Mouse (Mus musculus): ENCODE results near the gene Txnrd1. TPM values are rescaled to one million over a fixed set of nuclear protein-coding genes. Genes with fewer than 3 reads are reported as not detected.

Gene Txnrd1
- polyA plus RNA-seq (2012; rRNA removed) = 47.5 and 51.4 TPM in 2 replicates

- DNase-seq (ENCODE audit: extremely low spot score in 1 of 2, low spot score in 1 of 2) = no peak
These were observed at the start of gene Txnrd1 for GRCm38 (mm10) chr10:82833926-82834325. Txnrd1 (plus strand) TSS chr10:82833951.

GRCm38 (mm10) chr10:82789181-82789580, 44.6 kb upstream of the Txnrd1 start:
- DNase-seq (ENCODE audit: extremely low spot score in 1 of 2, low spot score in 1 of 2) = no peak

DNA sequence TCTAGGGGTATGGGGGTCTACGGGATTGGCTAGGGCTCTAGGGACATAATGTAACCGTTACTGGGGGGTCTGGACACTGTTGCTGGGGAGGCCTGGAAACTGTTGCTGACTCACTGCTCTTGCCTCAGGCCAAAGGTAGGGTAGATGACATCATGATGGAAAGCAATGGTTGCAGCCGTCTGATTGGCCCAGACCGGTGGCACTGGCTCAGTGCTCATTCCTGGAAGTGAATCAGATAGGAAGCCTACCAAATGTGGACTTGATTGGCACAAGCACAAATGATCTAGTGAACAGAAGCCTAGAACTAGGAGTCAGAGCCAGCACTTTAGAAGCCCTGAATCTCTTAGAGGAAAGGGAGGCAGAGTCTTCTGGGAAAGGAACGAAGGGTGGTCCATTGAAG, 43.2 kb upstream of the Txnrd1 start:
- no peak for DNase-seq (ENCODE audit: extremely low spot score in 1 of 2, low spot score in 1 of 2)

DNA sequence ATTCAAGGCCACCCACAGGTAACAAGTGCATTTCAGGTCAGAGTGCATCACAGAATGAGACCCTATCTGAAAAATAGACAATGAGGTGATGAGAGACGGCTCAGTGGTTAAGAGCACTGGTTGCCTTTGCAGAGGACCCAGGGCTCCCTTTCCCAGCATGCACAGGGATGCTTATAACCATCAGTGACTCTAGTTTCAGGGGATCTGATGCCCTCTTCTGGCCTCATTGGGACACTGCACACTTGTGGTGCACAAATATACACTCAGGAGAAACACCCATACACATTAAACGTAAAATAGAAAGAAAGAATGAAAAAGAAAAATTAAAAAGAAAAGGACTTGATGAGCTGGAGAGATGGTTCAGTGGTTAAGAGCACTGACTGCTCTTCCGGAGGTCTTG, 42.0 kb upstream of the Txnrd1 start:
- no peak for DNase-seq (ENCODE audit: extremely low spot score in 1 of 2, low spot score in 1 of 2)

GRCm38 (mm10) chr10:82792311-82792710, 41.4 kb upstream of the Txnrd1 start:
- DNase-seq (ENCODE audit: extremely low spot score in 1 of 2, low spot score in 1 of 2) = no peak

DNA sequence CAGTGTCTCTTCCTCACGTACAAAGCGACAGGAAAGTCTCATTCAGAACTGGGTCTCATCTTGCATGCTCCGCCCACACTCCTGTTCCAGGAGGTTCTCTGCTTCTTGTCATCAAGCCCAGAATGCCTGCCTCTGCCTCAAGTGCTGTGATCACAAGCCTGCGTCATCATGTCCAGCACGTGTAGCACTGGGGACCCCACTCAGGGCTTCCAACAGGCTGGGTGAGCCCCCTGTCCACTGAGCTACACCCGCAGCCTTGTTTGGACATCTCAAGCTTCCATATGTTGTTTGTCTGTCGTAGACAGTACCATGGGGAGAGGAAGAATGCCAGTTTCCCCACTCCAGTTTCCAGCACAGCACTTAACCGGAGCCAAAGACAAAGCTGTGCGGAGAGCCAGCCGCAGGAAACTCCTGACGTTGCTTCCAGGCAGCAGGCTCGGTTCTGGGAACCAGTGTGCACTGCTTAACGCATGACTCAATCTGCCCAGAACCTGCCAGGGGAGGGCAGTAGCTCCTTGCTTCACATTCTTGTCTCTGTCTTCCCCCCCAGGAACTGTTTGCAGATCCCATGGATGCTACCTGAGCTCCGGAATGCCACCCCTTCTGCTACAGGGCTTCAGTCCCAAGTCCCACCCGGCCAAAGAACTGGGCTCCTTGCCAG, 38.5 kb upstream of the Txnrd1 start:
- peak; percentile 72 to 83 for DNase-seq (ENCODE audit: extremely low spot score in 1 of 2, low spot score in 1 of 2)

- DNase-seq (ENCODE audit: extremely low spot score in 1 of 2, low spot score in 1 of 2) = no peak
These were observed 38.0 kb upstream of the Txnrd1 start for GRCm38 (mm10) chr10:82795767-82796166.

- peak in 1 of 2 experiments; percentile 37 for DNase-seq (ENCODE audit: extremely low spot score in 1 of 2, low spot score in 1 of 2)
These were observed 37.2 kb upstream of the Txnrd1 start for GRCm38 (mm10) chr10:82796471-82797118.

- no peak for DNase-seq (ENCODE audit: extremely low spot score in 1 of 2, low spot score in 1 of 2)
These were observed 36.6 kb upstream of the Txnrd1 start for GRCm38 (mm10) chr10:82797119-82797491.

GRCm38 (mm10) chr10:82798312-82798933, 35.3 kb upstream of the Txnrd1 start:
- DNase-seq (ENCODE audit: extremely low spot score in 1 of 2, low spot score in 1 of 2) = no peak

- DNase-seq (ENCODE audit: extremely low spot score in 1 of 2, low spot score in 1 of 2) = no peak
These were observed 33.7 kb upstream of the Txnrd1 start for GRCm38 (mm10) chr10:82800094-82800493.

GRCm38 (mm10) chr10:82804396-82804795, 29.4 kb upstream of the Txnrd1 start:
- DNase-seq (ENCODE audit: extremely low spot score in 1 of 2, low spot score in 1 of 2) = no peak

DNA sequence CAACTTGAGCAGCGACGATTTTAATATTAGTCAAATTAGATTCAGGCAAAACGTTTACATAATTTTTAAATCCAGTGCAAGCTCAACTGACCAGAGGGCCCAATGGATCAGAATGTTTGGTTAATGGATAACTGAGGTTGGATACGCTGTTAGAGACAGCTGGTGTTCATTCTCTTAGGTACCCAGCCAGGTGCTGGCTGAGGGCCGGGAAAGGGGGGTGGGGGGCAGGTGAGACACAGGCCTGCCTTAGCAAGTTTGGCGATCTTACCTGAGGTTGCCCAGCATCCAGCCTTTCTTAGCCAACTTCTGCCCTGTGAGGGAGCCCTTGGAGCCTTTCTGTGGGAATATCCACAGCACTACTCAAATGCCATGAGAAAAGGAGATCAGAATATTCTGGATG, 28.6 kb upstream of the Txnrd1 start:
- no peak for DNase-seq (ENCODE audit: extremely low spot score in 1 of 2, low spot score in 1 of 2)

DNA sequence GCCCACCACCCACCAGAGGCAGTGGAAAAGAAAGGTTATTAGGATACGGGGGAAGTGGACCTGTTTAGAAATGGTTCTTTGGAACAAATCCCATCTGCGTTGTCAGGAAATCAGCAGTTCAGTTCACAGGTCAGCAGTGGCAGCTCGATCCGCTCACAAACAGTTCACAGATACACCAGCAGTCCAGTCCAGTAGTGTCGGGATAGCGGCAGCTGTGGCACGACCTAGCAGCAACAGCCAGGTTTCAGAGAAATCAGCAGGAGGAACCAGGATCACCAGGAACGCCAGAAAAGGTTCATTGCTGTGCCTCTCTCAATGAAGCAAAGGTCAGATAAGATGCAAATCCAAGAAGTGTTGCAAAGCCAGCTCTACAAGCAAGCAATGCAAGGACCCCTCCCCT, 27.3 kb upstream of the Txnrd1 start:
- no peak for DNase-seq (ENCODE audit: extremely low spot score in 1 of 2, low spot score in 1 of 2)

DNA sequence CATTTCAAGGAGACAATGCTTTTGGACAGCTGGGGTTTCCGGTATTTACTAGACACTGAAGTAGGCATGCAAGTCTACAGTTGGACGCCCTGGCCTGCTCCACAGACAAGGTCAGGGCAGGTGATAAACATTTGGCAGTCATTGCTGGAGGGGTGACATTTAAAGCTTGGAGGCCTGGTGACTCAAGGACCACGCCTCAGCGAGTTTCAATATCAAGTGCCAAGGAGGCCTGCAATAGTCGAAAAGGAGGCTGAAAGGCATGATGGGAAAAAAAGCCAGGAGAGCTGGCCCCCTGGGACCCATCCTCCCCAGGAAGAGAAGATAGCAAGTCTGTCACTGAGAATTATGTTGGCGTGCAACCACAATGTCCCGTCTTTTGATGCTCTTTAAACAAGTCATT, 26.5 kb upstream of the Txnrd1 start:
- no peak for DNase-seq (ENCODE audit: extremely low spot score in 1 of 2, low spot score in 1 of 2)

DNA sequence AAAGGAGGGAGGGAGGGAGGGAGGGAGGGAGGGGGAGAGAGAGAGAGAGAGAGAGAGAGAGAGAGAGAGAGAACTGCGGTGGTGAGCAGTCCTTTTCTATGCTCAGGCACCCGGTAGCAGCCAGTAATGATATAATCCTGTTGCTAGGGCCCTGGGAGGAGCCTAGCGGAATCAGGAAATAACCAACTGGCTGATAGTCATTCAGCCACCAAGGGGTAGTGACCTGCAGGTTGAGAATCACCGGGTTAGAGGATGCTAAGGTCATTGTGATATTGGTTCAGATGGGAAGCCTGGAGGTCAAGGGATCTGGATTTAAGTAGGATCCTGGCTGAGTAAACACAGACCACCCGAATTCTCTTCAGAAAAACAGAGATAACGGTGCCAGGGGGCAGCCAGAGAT, 25.6 kb upstream of the Txnrd1 start:
- DNase-seq (ENCODE audit: extremely low spot score in 1 of 2, low spot score in 1 of 2) = no peak

DNA sequence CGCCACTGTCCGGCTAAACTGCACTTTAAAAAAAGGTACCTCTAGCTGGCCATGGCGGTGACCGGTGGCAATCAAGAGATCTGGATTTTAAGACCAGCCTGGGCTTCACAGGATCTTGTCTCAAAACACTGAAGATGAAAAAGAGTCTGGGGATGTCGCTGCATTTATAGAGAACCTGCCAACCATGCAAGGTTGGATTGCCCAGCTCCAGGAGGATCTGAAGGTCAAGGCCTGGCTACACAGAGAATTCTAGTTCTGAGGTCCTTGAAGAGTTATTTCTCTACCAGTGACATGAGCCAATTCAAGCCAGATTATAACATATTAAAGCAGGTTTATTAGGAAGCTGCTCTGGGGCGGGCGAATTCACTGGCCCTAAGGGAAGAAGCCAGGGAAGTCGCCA, 24.9 kb upstream of the Txnrd1 start:
- DNase-seq (ENCODE audit: extremely low spot score in 1 of 2, low spot score in 1 of 2) = no peak

DNA sequence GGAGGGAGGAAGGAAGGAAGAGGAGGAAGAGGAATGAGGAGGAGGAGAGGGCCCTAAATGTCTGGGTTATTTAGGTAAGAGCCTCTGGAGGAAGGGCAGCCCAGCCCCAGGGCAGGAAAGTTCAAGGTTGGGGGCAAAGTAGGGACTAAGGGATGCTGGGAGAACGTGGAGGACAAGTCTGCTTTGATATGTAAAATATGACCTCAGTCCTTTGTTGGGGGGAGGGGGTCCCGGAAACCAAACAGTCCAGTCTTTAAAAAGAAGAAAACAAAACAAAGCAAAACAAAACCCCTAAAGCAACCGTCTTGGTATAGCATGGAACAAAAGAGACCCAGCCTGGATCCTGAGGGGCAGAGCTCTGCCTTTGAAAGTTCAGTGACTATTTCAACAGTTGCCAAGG, 24.4 kb upstream of the Txnrd1 start:
- DNase-seq (ENCODE audit: extremely low spot score in 1 of 2, low spot score in 1 of 2) = no peak

DNA sequence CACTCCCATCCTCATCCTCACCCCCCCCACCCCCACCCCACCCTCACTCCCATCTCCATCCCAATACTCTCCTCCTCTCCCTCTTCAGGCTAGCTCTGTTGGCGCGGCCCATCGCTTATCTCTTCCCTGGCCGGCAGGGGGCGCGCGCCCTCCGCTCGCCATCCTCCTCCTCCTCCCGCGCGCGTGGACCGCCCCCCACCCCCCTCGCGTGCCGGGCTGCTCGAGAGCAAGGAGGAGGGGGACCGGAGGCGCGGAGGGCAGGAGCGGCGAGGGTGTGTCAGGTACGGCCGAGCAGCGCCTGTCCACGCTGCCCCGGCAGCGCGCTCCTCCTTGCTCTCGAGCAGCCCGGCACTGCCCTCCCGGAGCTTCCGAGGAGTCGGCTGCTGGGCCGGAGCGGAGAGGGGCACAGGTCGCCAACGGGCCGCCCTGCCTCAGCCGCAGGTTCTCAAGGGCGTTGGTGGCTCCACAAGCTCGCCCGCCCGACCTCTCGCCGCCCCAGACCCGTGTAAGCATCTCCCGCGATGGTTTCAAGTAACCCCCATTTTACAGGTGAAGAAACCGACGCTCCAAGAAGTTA, 21.8 kb upstream of the Txnrd1 start:
- peak in 1 of 2 experiments; percentile 79 for DNase-seq (ENCODE audit: extremely low spot score in 1 of 2, low spot score in 1 of 2)

GRCm38 (mm10) chr10:82814096-82814970, 19.4 kb upstream of the Txnrd1 start:
- no peak for DNase-seq (ENCODE audit: extremely low spot score in 1 of 2, low spot score in 1 of 2)

- DNase-seq (ENCODE audit: extremely low spot score in 1 of 2, low spot score in 1 of 2) = no peak
These were observed 17.3 kb upstream of the Txnrd1 start for GRCm38 (mm10) chr10:82816441-82816840.
